Mouse (Mus musculus): ENCODE measurements around the gene Slc34a2. TPM values are rescaled to one million over a fixed set of nuclear protein-coding genes. Genes with fewer than 3 reads are reported as not detected.

Slc34a2 gene
- 0.34 and 0.72 TPM in 2 replicates for polyA plus RNA-seq (2014; fragmentation: Nextera tagmentation; extraction: Ambion mirVana)

- no peak for DNase-seq (ENCODE audit: low spot score)
- ATAC-seq (ENCODE audit: low read depth), result no peak
- Histone ChIP-seq H3K4me2 (ENCODE audit: low read depth, low read length) (no peak within 1 kb of the TSS), H3K4me1 (ENCODE audit: control insufficient read depth, insufficient read depth, low read length) (no peaks in the 10 kb centered on the region), H3K27ac (replicated peaks; ENCODE audit: low read depth, low read length) (no peak within 1 kb of the TSS), H3K9me3 (ENCODE audit: control insufficient read depth, low read length) (no peaks in the 10 kb centered on the region), H3K27me3 (replicated peaks; ENCODE audit: control insufficient read depth, insufficient read depth, low read length) (no peaks in the 10 kb centered on the region), H3K9ac (ENCODE audit: low read depth, low read length) (no peak within 1 kb of the TSS), H3K4me3 (ENCODE audit: low read depth, low read length) (no peak within 1 kb of the TSS), H3K36me3 (ENCODE audit: control insufficient read depth, insufficient read depth, low read length) (no peaks in the 10 kb centered on the region)
- WGBS, result 94% methylated on average over 3 of the region's 3 CpGs
Measured at GRCm38 (mm10) chr5:53037781-53038180, at the start of gene Slc34a2. Gene Slc34a2 (plus strand): TSS chr5:53038081.

DNA sequence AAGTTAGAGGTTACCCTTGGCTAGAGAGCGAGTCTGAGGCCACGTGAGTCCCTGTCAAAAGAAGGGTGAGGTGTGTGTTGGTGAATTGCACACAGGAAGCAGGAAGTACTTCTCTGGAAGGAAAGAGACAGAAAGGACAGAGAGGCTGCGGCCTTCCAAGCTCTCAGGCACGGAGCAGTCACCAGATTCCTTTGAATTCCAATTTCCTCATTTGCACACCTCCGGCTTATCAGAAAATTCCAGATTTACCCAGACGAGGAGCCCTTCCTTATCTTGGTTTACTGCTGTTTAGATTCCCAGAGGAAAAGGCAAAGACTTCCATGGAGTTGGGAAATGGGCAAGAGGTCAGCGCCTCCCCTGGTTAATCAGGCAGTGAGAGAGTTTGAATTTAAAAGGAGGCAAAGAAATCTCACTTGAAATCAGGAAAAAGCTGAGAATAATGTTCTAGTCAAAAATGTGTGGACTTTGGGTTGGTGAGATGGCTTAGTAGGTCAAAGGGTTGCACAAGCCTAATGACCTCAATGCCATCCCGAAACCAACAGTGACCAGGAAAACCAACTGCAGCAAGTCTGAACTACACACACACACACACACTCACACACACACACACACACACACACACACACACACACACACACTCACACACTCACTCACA, 47.1 kb upstream of the Slc34a2 start:
- DNase-seq (ENCODE audit: low spot score) (no peak), ATAC-seq (ENCODE audit: low read depth) (no peak)
- 77% methylated on average over 8 of the region's 8 CpGs for WGBS
- H3K27ac ChIP-seq (replicated peaks; ENCODE audit: low read depth, low read length), result no peak overlapping the region
- no peak overlapping the region for H3K4me3 ChIP-seq (ENCODE audit: low read depth, low read length)
- H3K4me1 ChIP-seq (ENCODE audit: control insufficient read depth, insufficient read depth, low read length), result no peaks in the 10 kb centered on the region
- H3K4me2 ChIP-seq (ENCODE audit: low read depth, low read length), result no peak overlapping the region
- 0 out of 2 replicates have a peak, but pooled peaks cover 7% of the 10 kb centered on the region for H3K9me3 ChIP-seq (ENCODE audit: control insufficient read depth, low read length)
- H3K9ac ChIP-seq (ENCODE audit: low read depth, low read length), result no peak overlapping the region
- H3K27me3 ChIP-seq (replicated peaks; ENCODE audit: control insufficient read depth, insufficient read depth, low read length), result no peaks in the 10 kb centered on the region
- H3K36me3 ChIP-seq (ENCODE audit: control insufficient read depth, insufficient read depth, low read length), result no peaks in the 10 kb centered on the region

DNA sequence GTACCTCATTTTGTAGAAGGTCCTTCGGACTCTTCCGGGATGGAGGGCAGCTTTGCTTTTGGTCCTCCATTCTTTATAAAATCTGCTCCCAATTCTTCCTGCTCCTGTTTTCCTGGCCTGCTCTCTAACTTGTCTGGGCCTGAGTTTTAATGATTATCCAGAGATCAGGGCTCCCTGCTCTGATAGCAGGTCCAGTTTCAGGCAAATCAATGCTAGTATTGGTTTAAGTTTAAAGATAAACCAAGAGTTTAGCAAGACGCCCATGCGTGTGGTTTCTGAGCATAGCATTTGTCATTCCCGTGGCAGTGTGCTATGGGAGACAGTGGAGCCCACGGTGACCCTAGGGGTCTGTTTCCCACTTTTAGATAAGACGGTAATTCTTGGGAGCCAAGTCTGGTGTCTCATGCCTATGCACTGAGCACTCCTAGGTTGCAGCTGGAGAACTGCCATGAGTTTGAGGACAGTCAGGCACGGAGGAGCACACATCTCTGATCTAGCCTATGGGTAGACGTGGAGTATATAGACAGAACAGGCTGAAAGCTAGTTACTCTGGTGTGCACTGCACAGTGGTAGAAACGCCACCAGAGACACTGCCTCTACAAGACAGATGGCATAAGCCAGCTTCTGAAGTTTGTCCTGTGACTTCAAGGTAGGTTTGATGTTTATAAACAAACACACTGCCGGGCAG, 45.5 kb upstream of the Slc34a2 start:
- no peak overlapping the region for H3K4me3 ChIP-seq (ENCODE audit: low read depth, low read length)
- no peak overlapping the region for H3K9ac ChIP-seq (ENCODE audit: low read depth, low read length)
- H3K4me2 ChIP-seq (ENCODE audit: low read depth, low read length), result no peak overlapping the region
- DNase-seq (ENCODE audit: low spot score), result no peak
- H3K36me3 ChIP-seq (ENCODE audit: control insufficient read depth, insufficient read depth, low read length), result no peaks in the 10 kb centered on the region
- 92% methylated on average over 11 of the region's 11 CpGs for WGBS
- 0 out of 2 replicates have a peak, but pooled peaks cover 7% of the 10 kb centered on the region for H3K9me3 ChIP-seq (ENCODE audit: control insufficient read depth, low read length)
- no peaks in the 10 kb centered on the region for H3K4me1 ChIP-seq (ENCODE audit: control insufficient read depth, insufficient read depth, low read length)
- H3K27ac ChIP-seq (replicated peaks; ENCODE audit: low read depth, low read length), result no peak overlapping the region
- H3K27me3 ChIP-seq (replicated peaks; ENCODE audit: control insufficient read depth, insufficient read depth, low read length), result no peaks in the 10 kb centered on the region
- no peak for ATAC-seq (ENCODE audit: low read depth)

DNA sequence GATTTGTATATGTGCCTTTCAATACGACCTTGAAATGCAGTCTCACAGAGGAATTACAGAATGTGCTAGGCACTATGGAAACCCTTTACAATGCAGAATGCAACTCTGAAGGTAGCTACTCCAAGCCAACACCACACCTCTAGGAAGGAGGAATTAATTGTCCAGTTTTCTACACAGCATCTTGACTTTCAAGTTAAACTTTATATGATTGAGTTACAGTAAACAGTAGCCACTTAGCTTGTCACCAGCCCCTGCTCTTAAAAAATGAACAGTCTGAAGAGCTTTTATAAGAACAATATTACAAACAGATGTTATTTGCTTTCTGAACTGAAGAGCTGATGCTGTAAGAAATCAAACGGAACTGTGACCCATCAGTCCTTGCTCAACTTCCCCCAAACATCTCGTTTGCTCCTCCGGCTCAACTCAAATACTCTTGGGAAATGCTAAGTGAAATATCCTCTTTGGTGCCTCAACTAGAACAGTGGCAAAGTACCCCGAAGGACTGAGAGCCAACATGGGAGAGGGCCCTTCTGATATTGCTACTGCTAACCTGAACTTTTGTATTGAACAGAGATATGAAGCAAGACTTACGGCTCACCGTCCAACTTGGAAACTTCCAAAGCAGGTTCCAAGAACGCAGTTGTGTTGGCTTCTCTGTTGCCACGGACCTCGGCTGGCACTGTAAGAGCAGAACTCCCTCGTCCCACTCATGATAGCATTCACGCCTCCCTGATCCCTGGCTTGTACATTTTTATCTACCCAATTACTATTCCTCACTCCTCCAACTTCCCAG, 44.2 kb upstream of the Slc34a2 start:
- Histone ChIP-seq H3K4me2 (ENCODE audit: low read depth, low read length) (no peak overlapping the region), H3K4me3 (ENCODE audit: low read depth, low read length) (no peak overlapping the region), H3K27me3 (replicated peaks; ENCODE audit: control insufficient read depth, insufficient read depth, low read length) (no peaks in the 10 kb centered on the region), H3K36me3 (ENCODE audit: control insufficient read depth, insufficient read depth, low read length) (no peaks in the 10 kb centered on the region), H3K27ac (replicated peaks; ENCODE audit: low read depth, low read length) (no peak overlapping the region), H3K4me1 (ENCODE audit: control insufficient read depth, insufficient read depth, low read length) (no peaks in the 10 kb centered on the region), H3K9me3 (ENCODE audit: control insufficient read depth, low read length) (no peaks in the 10 kb centered on the region), H3K9ac (ENCODE audit: low read depth, low read length) (no peak overlapping the region)
- 73% methylated on average over 12 of the region's 12 CpGs for WGBS
- DNase-seq (ENCODE audit: low spot score) (no peak), ATAC-seq (ENCODE audit: low read depth) (no peak)

- Histone ChIP-seq H3K9ac (ENCODE audit: low read depth, low read length) (no peak overlapping the region), H3K27me3 (replicated peaks; ENCODE audit: control insufficient read depth, insufficient read depth, low read length) (no peaks in the 10 kb centered on the region), H3K9me3 (ENCODE audit: control insufficient read depth, low read length) (no peaks in the 10 kb centered on the region), H3K36me3 (ENCODE audit: control insufficient read depth, insufficient read depth, low read length) (no peaks in the 10 kb centered on the region), H3K4me3 (ENCODE audit: low read depth, low read length) (no peak overlapping the region), H3K4me1 (ENCODE audit: control insufficient read depth, insufficient read depth, low read length) (no peaks in the 10 kb centered on the region), H3K4me2 (ENCODE audit: low read depth, low read length) (no peak overlapping the region), H3K27ac (replicated peaks; ENCODE audit: low read depth, low read length) (no peak overlapping the region)
- no peak for DNase-seq (ENCODE audit: low spot score)
- WGBS, result 94% methylated on average over 4 of the region's 4 CpGs
- no peak for ATAC-seq (ENCODE audit: low read depth)
Measured at GRCm38 (mm10) chr5:52995461-52995860, 42.4 kb upstream of the Slc34a2 start.

- H3K27ac ChIP-seq (replicated peaks; ENCODE audit: low read depth, low read length), result no peak overlapping the region
- H3K27me3 ChIP-seq (replicated peaks; ENCODE audit: control insufficient read depth, insufficient read depth, low read length), result no peaks in the 10 kb centered on the region
- no peaks in the 10 kb centered on the region for H3K4me1 ChIP-seq (ENCODE audit: control insufficient read depth, insufficient read depth, low read length)
- ATAC-seq (ENCODE audit: low read depth) (no peak), DNase-seq (ENCODE audit: low spot score) (no peak)
- no peaks in the 10 kb centered on the region for H3K9me3 ChIP-seq (ENCODE audit: control insufficient read depth, low read length)
- H3K9ac ChIP-seq (ENCODE audit: low read depth, low read length), result no peak overlapping the region
- no peak overlapping the region for H3K4me3 ChIP-seq (ENCODE audit: low read depth, low read length)
- no peak overlapping the region for H3K4me2 ChIP-seq (ENCODE audit: low read depth, low read length)
- 57% methylated on average over 3 of the region's 3 CpGs for WGBS
- H3K36me3 ChIP-seq (ENCODE audit: control insufficient read depth, insufficient read depth, low read length), result no peaks in the 10 kb centered on the region
Measured at GRCm38 (mm10) chr5:52996145-52996544, 41.7 kb upstream of the Slc34a2 start.

- H3K36me3 ChIP-seq (ENCODE audit: control insufficient read depth, insufficient read depth, low read length), result no peaks in the 10 kb centered on the region
- no peaks in the 10 kb centered on the region for H3K4me1 ChIP-seq (ENCODE audit: control insufficient read depth, insufficient read depth, low read length)
- no peak overlapping the region for H3K27ac ChIP-seq (replicated peaks; ENCODE audit: low read depth, low read length)
- 31% methylated on average over 8 of the region's 8 CpGs for WGBS
- no peak overlapping the region for H3K9ac ChIP-seq (ENCODE audit: low read depth, low read length)
- H3K4me3 ChIP-seq (ENCODE audit: low read depth, low read length), result no peak overlapping the region
- no peaks in the 10 kb centered on the region for H3K9me3 ChIP-seq (ENCODE audit: control insufficient read depth, low read length)
- no peaks in the 10 kb centered on the region for H3K27me3 ChIP-seq (replicated peaks; ENCODE audit: control insufficient read depth, insufficient read depth, low read length)
- ATAC-seq (ENCODE audit: low read depth) (no peak), DNase-seq (ENCODE audit: low spot score) (no peak)
- no peak overlapping the region for H3K4me2 ChIP-seq (ENCODE audit: low read depth, low read length)
Measured at GRCm38 (mm10) chr5:52996601-52997000, 41.3 kb upstream of the Slc34a2 start.

DNA sequence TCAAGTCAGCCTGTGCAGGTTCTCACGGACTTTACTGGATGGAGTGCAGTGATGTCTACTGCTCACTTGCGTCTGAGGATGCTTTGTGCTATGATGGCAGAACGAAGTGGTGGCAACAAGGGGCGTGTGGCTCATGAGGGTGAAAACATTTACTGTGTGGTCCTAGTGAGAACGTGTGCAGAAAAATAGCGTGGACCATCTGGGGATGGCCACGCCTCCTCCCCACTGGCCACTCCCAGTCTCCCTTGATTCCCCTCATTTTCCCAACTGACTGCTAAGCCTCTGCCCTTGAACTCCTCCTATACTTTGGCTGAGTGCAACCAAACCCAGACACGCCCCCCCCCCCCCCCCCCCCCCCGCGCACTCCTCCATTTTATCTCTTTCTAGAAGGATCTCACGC, 40.8 kb upstream of the Slc34a2 start:
- no peaks in the 10 kb centered on the region for H3K27me3 ChIP-seq (replicated peaks; ENCODE audit: control insufficient read depth, insufficient read depth, low read length)
- no peak overlapping the region for H3K4me2 ChIP-seq (ENCODE audit: low read depth, low read length)
- no peak overlapping the region for H3K9ac ChIP-seq (ENCODE audit: low read depth, low read length)
- DNase-seq (ENCODE audit: low spot score) (no peak), ATAC-seq (ENCODE audit: low read depth) (no peak)
- 82% methylated on average over 8 of the region's 11 CpGs for WGBS
- H3K9me3 ChIP-seq (ENCODE audit: control insufficient read depth, low read length), result no peaks in the 10 kb centered on the region
- H3K36me3 ChIP-seq (ENCODE audit: control insufficient read depth, insufficient read depth, low read length), result no peaks in the 10 kb centered on the region
- H3K4me1 ChIP-seq (ENCODE audit: control insufficient read depth, insufficient read depth, low read length), result no peaks in the 10 kb centered on the region
- H3K27ac ChIP-seq (replicated peaks; ENCODE audit: low read depth, low read length), result no peak overlapping the region
- H3K4me3 ChIP-seq (ENCODE audit: low read depth, low read length), result no peak overlapping the region
